Mouse (Mus musculus): ENCODE data around the gene Nme3.
A peak's percentile ranks its signal among the peaks of the same experiment; 100 is the strongest.

The Nme3 gene

GRCm38 (mm10) chr17:24878531-24878930 lies 17.8 kb upstream of the Nme3 start:
- DNase-seq (ENCODE audit: low read depth, low spot score) = no peak

DNA sequence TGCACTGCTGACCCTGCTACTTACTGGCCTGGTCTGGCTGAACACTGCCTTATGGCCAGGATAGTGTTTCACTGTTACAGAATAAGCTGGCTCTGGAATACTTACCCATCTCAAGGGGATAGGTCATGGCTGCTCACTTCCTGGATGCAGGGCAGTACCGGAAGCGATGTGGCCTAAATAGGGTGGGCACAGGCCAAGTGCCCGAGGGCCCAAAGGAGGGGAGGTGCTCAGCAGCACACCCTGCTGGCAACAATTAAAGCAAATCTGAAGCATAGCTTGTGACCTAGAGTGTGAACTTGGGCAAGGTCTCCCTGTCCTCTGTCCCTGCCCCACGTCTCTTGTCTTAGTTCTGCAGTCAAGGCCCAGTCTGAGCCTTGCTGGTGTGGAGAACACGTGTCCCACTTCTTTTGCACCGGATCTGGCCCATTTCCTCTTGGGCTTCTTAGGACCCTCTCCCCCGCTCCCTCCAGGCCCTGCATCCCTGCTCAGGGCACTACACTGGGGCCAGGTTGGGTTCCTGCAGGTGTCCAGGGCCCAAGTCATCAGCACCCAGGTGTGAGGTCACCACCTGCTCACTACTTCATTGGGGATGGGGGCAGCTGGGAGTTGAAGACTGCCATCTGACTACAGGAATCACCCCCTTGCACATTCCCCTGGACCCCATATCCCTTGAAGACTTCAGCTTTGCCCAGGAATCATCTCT lies 14.4 kb upstream of the Nme3 start:
- DNase-seq (ENCODE audit: low read depth, low spot score) = no peak

- DNase-seq (ENCODE audit: low read depth, low spot score) = no peak
Observed at GRCm38 (mm10) chr17:24884391-24884790, 11.9 kb upstream of the Nme3 start.

- no peak for DNase-seq (ENCODE audit: low read depth, low spot score)
Observed at GRCm38 (mm10) chr17:24885356-24886133, 10.8 kb upstream of the Nme3 start.

DNA sequence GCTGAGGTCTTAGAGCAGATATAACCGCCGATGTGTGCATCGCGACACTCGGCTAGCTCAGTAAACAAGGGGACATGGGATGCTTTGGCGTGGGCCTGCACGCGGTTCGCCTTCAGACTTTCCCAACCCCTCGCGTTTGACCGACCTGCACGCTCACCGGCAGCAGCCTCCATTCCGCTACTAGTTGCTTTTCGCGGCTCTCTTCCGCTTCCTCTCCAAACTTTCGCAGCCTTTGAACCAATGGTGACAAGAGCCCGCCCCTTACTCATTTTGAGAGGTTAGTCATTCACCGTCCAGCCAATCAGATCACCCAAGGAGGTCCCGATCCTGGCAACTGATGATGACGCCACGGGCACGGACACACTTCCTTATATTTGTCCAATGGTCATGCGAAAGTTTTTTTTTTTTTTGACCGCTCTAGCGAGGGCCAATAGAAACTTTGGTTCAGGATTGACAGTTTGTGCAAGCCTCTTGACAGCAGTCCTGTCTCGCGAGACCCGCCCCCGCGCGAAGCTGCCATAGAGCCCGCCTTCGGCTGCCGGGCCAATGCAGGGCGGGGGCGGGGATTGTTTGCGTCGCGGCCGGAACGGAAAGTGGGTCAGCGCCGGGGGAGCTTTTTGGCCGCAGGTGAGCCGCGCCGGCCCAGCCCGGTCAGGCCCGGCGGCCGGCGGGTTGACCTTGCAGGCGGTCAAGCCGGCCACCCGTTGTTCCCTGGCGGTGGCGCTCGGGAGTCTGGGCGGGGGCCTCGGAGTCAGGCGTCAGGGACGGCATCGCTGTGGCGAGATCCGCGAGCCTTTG lies 10.0 kb upstream of the Nme3 start, which contains the start of the genes Nubp2 and Spsb3:
Nubp2 (minus strand) TSS at position 216 of the 798 bp plus-strand sequence.
Spsb3 (plus strand) TSS at position 510 of the 798 bp plus-strand sequence.
- DNase-seq (ENCODE audit: low read depth, low spot score) = peak; percentile 99

DNA sequence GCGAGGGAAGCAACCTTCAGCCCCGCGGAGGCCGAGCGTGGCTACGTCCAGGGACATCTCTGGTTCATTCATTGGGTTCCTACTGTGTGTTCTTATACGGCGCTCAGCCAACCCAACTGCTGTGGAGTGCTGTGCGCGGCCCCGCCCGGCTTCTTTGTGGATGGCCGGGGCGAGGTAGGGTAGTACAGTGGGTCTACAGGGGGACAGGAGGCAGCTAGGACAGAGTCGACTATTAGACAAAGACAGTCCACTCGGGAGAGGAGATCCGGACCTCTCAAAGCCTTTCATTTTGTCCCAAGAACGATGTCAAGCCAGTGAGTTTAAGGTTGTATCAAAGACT lies 9.4 kb upstream of the Nme3 start:
- DNase-seq (ENCODE audit: low read depth, low spot score) = no peak

GRCm38 (mm10) chr17:24887291-24888080 lies 8.8 kb upstream of the Nme3 start:
- DNase-seq (ENCODE audit: low read depth, low spot score) = peak; percentile 23

- DNase-seq (ENCODE audit: low read depth, low spot score) = no peak
Observed at GRCm38 (mm10) chr17:24888862-24889261, 7.4 kb upstream of the Nme3 start.

DNA sequence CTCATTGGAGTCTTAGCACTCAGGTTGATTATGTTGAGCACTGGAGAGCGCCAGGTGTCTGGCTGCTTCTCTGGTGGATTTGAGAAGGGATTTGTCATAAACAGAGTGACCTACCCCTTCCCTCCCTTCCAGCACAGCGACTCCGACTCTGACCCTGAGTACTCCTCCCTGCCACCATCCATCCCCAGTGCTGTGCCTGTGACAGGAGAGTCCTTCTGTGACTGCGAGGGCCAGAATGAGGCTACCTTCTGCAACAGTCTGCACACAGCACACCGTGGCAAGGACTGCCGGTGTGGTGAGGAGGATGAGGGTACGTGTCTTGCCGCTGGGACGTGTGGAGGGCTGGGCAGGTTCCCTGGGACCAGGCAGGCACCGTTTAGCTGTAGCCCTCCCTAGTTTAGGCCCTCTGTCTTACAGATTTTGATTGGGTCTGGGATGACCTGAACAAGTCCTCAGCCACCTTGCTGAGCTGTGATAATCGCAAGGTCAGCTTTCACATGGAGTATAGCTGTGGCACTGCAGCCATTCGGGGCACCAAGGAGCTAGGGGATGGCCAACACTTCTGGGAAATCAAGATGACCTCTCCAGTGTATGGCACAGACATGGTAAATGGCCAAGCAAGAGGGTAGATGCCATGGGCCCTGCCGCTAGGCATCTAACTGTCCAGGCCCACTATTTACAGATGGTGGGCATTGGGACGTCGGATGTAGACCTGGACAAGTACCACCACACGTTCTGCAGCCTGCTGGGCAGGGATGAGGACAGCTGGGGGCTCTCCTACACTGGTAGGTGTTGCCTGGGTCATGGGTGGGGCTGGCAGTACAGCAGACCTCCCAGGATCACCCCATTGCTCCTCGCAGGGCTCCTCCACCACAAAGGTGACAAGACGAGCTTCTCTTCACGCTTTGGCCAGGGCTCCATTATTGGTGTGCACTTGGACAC lies 5.9 kb upstream of the Nme3 start:
- DNase-seq (ENCODE audit: low read depth, low spot score) = no peak

- no peak for DNase-seq (ENCODE audit: low read depth, low spot score)
Observed at GRCm38 (mm10) chr17:24891321-24891720, 5.0 kb upstream of the Nme3 start.

DNA sequence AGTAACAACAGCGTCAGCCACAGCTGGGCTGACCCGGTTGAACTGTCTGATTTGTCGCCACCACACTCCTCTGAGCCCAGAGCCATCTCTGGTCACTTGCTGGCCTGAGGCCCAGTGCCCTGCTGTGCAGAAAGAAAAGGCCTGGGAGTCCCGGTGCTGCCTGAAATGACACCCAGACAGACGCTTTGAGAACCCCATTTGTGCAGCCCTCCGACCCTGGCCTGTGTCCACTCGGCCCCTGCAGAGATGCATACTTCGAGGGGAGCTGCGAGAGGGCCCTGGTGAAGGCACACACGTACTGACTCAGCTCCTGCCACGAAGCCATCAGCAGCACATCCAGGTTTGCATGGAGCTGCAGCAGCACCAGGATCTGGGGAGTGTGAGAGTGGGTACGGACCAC lies 3.5 kb upstream of the Nme3 start:
- DNase-seq (ENCODE audit: low read depth, low spot score) = no peak

- no peak for DNase-seq (ENCODE audit: low read depth, low spot score)
Observed at GRCm38 (mm10) chr17:24893276-24893675, 3.0 kb upstream of the Nme3 start.

DNA sequence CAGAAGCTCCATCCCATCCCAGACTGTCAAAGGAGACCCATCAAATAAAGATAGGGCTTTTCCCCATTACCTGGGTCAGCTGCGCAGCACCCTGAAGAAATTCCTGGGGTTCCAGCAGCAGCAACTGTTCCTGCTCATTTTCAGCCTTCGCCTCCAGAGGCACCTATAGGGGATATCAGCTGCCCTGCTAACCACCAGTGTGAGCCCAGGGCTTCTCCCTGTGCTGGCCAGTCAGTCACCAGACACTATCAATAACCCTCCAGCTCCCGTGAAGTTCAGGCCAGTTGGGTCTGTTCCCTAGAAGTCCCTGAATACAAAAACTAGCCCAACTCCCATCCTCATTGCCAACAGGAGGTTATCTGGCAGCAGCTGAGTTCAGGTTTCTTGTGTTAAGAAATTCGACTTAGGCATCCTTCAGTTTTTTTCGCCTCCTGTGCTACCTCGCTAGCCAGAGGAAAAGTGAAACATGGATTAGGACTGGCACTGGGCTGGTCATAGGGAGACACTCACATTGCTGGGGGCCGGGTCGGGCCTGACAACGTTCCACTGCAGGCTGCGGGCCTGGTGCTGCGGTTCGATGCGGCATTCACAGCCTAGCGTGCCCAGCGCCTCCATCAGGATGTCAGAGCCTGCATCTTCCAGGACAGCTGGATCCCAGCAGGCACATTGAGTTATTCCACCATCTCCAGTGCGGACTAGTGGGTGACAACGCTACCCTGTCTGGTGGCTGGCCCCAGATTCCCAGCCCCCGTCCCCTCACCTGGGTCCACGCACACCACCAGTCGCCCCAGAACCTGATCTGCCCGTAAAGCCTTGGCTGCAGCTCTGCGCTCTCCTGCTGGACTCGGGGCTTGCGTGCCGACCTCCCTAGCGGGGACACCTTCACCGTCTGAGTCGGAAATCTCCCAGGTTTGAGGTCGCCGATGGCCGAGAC lies 2.0 kb upstream of the Nme3 start:
- peak; percentile 22 for DNase-seq (ENCODE audit: low read depth, low spot score)

DNA sequence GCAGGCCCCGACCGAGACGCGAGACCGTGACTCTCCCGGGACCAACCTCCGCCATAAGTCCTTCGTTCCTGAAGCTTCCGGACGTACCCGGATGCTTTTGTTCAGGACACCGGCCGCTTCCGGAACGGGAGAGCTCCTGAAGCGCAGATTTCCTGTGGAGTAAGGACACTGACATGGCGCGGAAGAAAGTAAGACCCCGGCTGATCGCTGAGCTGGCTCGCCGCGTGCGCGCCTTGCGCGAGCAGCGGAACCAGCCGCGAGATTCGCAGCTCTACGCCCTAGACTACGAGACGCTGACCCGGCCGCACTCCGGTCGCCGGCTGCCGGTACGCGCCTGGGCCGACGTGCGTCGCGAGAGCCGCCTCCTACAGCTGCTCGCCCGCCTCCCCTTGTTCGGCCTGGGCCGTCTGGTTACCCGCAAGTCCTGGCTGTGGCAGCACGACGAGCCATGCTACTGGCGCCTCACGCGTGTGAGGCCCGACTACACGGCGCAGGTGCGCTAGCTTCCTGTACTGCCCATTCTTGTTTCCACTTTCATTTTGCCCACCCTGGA lies 1.2 kb upstream of the Nme3 start, which contains the start of the genes Eme2 and Mrps34:
Eme2 (minus strand) TSS at position 93 of the 553 bp plus-strand sequence.
Mrps34 (plus strand) TSS at position 122 of the 553 bp plus-strand sequence.
- DNase-seq (ENCODE audit: low read depth, low spot score) = peak; percentile 87

GRCm38 (mm10) chr17:24895571-24896240 lies 594 bp upstream of the Nme3 start:
- DNase-seq (ENCODE audit: low read depth, low spot score) = no peak

GRCm38 (mm10) chr17:24896993-24897269 lies 631 bp downstream of the Nme3 start:
- no peak for DNase-seq (ENCODE audit: low read depth, low spot score)

GRCm38 (mm10) chr17:24897600-24897999 lies 1.3 kb downstream of the Nme3 start:
- DNase-seq (ENCODE audit: low read depth, low spot score) = no peak
